ENCODE assay signal across 22 mouse cellular contexts in the genomic region with DNA sequence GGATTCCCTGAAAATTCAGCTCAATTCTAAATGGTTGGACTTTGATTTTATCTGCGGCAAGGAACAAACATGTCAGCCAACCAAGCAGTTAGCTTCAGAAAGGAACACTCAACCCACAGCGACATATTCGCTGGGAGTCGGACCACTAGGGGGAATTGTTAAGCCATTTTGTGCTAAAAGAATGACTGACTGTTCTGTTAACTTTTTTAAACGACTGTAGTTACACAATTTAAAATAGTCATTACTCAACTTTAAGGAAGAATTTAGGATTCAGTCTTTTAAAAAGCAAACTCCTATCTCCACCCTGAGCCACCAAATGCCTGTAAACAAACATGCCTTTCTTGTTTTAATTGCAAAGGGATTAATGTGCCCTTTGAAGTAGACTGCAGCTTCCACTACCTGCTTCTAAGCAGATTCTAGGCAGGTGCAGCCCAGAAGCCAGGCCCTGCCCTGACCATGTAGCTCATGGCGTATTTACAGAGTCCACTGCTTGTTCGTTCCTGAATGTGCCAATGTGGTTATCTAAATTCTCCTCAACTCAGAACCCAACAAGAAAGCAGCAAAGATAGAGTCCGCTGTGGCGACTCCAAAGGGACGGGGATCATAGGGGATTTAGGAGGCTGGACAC. TPM values are rescaled to one million over a fixed set of nuclear protein-coding genes. Genes with fewer than 3 reads are reported as not detected.
DNase-seq lines count a peak whose midpoint lies in the region; ATAC-seq and TF ChIP-seq lines count a peak whose summit lies in the region.
"Had no signal": no experiment of that assay in that cellular context is flagged by ENCODE, and none has a peak within 500 bp of the region (broad histone marks: within the 10 kb centered on the region; RNA-seq: fewer than 3 reads in every experiment).

No protein-coding gene starts in this region.

- 0 out of 2 replicates have a peak overlapping the region, but pooled peaks have one; percentile 42 for H3K27ac ChIP-seq in forebrain, embryonic 10.5 days
- no peak overlapping the region for H3K27ac ChIP-seq in forebrain, embryonic 16.5 days (ENCODE audit: low read length)
- H3K27ac ChIP-seq in lung, embryonic 14.5 days (ENCODE audit: low read depth): no peak overlapping the region
- 0 out of 2 replicates have a peak overlapping the region, but pooled peaks have one; percentile 32 for H3K27ac ChIP-seq in midbrain, postnatal 0 days (ENCODE audit: low read depth, low read length)
- H3K27ac ChIP-seq in limb, embryonic 10.5 days: no peak overlapping the region
- H3K27ac ChIP-seq: hindbrain, embryonic 14.5 days; limb, embryonic 15.5 days; stomach, embryonic 15.5 days had no signal

- ATAC-seq in forebrain, embryonic 16.5 days: no peak
- ATAC-seq in lung, embryonic 14.5 days (ENCODE audit: insufficient read depth): no peak
- 0 out of 2 replicates have a peak, but pooled peaks have one; percentile 12 for ATAC-seq in megakaryocyte-erythroid progenitor cell, adult 5-6 weeks (replicated peaks; ENCODE audit: low FRiP score, low TSS enrichment, poor library complexity, severe bottlenecking)
- no peak for ATAC-seq in midbrain, postnatal 0 days (ENCODE audit: low FRiP score)
- ATAC-seq: activated CD4-positive, CD25-positive, alpha-beta regulatory T cell, adult 4 months had no signal

- 18% methylated on average over 10 of the region's 10 CpGs for WGBS in forebrain, embryonic 10.5 days
- WGBS in forebrain, embryonic 16.5 days: 23% methylated on average over 10 of the region's 10 CpGs
- WGBS in lung, embryonic 14.5 days: 44% methylated on average over 10 of the region's 10 CpGs
- WGBS in lung, adult 2 months: 68% methylated on average over 10 of the region's 10 CpGs
- 27% methylated on average over 10 of the region's 10 CpGs for WGBS in midbrain, postnatal 0 days
- WGBS in limb, embryonic 10.5 days: 47% methylated on average over 10 of the region's 10 CpGs

- DNase-seq in forebrain, embryonic 10.5 days (ENCODE audit: extremely low spot score, low spot score): peak; percentile 32
- DNase-seq in lung, embryonic 14.5 days: peak; percentile 16
- DNase-seq in lung, adult 2 months: no peak
- DNase-seq in midbrain, postnatal 0 days (ENCODE audit: low spot score): no peak
- no peak for DNase-seq in limb, embryonic 10.5 days (ENCODE audit: low spot score)
- no peak for DNase-seq in left cerebral cortex, adult 8-10 months (ENCODE audit: low spot score in 2 of 2)
- DNase-seq: adrenal gland, postnatal 14 days; cerebellum, adult 9-11 months; gastrocnemius, postnatal 36 days; heart, postnatal 14 days; kidney, adult 11 months; kidney, postnatal 14 days; layer of hippocampus, adult 9-11 months; lung, postnatal 14 days; spleen, adult 18-20 months had no signal

- no peaks in the 10 kb centered on the region for H3K36me3 ChIP-seq in forebrain, embryonic 10.5 days (replicated peaks)
- H3K36me3 ChIP-seq in forebrain, embryonic 16.5 days (ENCODE audit: control insufficient read depth, insufficient read depth): no peaks in the 10 kb centered on the region
- no peaks in the 10 kb centered on the region for H3K36me3 ChIP-seq in lung, embryonic 14.5 days (ENCODE audit: insufficient read depth)
- no peaks in the 10 kb centered on the region for H3K36me3 ChIP-seq in midbrain, postnatal 0 days (ENCODE audit: insufficient read depth, low read length)
- H3K36me3 ChIP-seq in limb, embryonic 10.5 days: no peaks in the 10 kb centered on the region
- H3K36me3 ChIP-seq: limb, embryonic 15.5 days; stomach, embryonic 15.5 days had no signal

- no peak overlapping the region for H3K4me2 ChIP-seq in forebrain, embryonic 16.5 days (ENCODE audit: low read length)
- no peak overlapping the region for H3K4me2 ChIP-seq in lung, embryonic 14.5 days
- no peak overlapping the region for H3K4me2 ChIP-seq in midbrain, postnatal 0 days (ENCODE audit: low read depth, low read length, poor library complexity, severe bottlenecking)
- H3K4me2 ChIP-seq: heart, embryonic 11.5 days; hindbrain, embryonic 14.5 days; limb, embryonic 15.5 days; stomach, embryonic 15.5 days had no signal

- peak overlapping the region; percentile 33 for H3K4me3 ChIP-seq in forebrain, embryonic 10.5 days
- H3K4me3 ChIP-seq in forebrain, embryonic 16.5 days (replicated peaks; ENCODE audit: low read length): no peak overlapping the region
- no peak overlapping the region for H3K4me3 ChIP-seq in lung, embryonic 14.5 days (ENCODE audit: low read depth, low read length)
- no peak overlapping the region for H3K4me3 ChIP-seq in lung, adult 2 months (replicated peaks; ENCODE audit: extremely low read depth, low read depth, low read length)
- H3K4me3 ChIP-seq in midbrain, postnatal 0 days (ENCODE audit: low read depth, low read length): no peak overlapping the region
- H3K4me3 ChIP-seq in limb, embryonic 10.5 days: no peak overlapping the region
- H3K4me3 ChIP-seq: limb, embryonic 15.5 days; stomach, embryonic 15.5 days had no signal

- no peaks in the 10 kb centered on the region for H3K9me3 ChIP-seq in forebrain, embryonic 10.5 days
- no peaks in the 10 kb centered on the region for H3K9me3 ChIP-seq in forebrain, embryonic 16.5 days (ENCODE audit: control insufficient read depth, low read length)
- H3K9me3 ChIP-seq in lung, embryonic 14.5 days (ENCODE audit: low read depth, low read length): no peaks in the 10 kb centered on the region
- no peaks in the 10 kb centered on the region for H3K9me3 ChIP-seq in midbrain, postnatal 0 days (ENCODE audit: low read length)
- H3K9me3 ChIP-seq in limb, embryonic 10.5 days (replicated peaks): no peaks in the 10 kb centered on the region
- H3K9me3 ChIP-seq: limb, embryonic 15.5 days; stomach, embryonic 15.5 days had no signal

- H3K9ac ChIP-seq in forebrain, embryonic 16.5 days (replicated peaks; ENCODE audit: low read depth, low read length): no peak overlapping the region
- H3K9ac ChIP-seq in lung, embryonic 14.5 days: no peak overlapping the region
- H3K9ac ChIP-seq in midbrain, postnatal 0 days (replicated peaks; ENCODE audit: low read length, poor library complexity, severe bottlenecking): no peak overlapping the region
- H3K9ac ChIP-seq: hindbrain, embryonic 14.5 days; limb, embryonic 15.5 days; stomach, embryonic 15.5 days had no signal

- TF ChIP-seq POLR2A in lung, adult 2 months (IDR thresholded peaks at IDR 0.05; ENCODE audit: borderline replicate concordance, extremely low read depth, low read depth, low read length): no peak

- peaks cover 27% of the 10 kb centered on the region for H3K4me1 ChIP-seq in forebrain, embryonic 10.5 days
- peaks cover 16% of the 10 kb centered on the region for H3K4me1 ChIP-seq in forebrain, embryonic 16.5 days (replicated peaks; ENCODE audit: control insufficient read depth, insufficient read depth, low read length)
- H3K4me1 ChIP-seq in lung, embryonic 14.5 days (ENCODE audit: insufficient read depth): no peaks in the 10 kb centered on the region
- H3K4me1 ChIP-seq in lung, adult 2 months (ENCODE audit: control insufficient read depth, insufficient read depth, low read length): no peaks in the 10 kb centered on the region
- no peaks in the 10 kb centered on the region for H3K4me1 ChIP-seq in midbrain, postnatal 0 days (ENCODE audit: insufficient read depth, low read length)
- H3K4me1 ChIP-seq in limb, embryonic 10.5 days: no peaks in the 10 kb centered on the region
- H3K4me1 ChIP-seq: limb, embryonic 15.5 days; stomach, embryonic 15.5 days had no signal

- TF ChIP-seq CTCF in lung, embryonic 14.5 days (IDR thresholded peaks at IDR 0.05; ENCODE audit: low read depth): peak; percentile 20; the same call in 1 of the 2 replicates
- no peak for TF ChIP-seq CTCF in lung, adult 2 months (IDR thresholded peaks at IDR 0.05; ENCODE audit: insufficient read depth, low read length)
- TF ChIP-seq CTCF in midbrain, postnatal 0 days (IDR thresholded peaks at IDR 0.05): peak; percentile 57

- H3K27me3 ChIP-seq in forebrain, embryonic 10.5 days (ENCODE audit: poor library complexity, severe bottlenecking): peaks cover 83% of the 10 kb centered on the region
- peaks cover 14% of the 10 kb centered on the region for H3K27me3 ChIP-seq in forebrain, embryonic 16.5 days (replicated peaks; ENCODE audit: control insufficient read depth, insufficient read depth, low read length)
- H3K27me3 ChIP-seq in lung, embryonic 14.5 days (ENCODE audit: insufficient read depth, low read length): peaks cover 6% of the 10 kb centered on the region; the same call in 1 of the 2 replicates
- 0 out of 2 replicates have a peak, but pooled peaks cover 7% of the 10 kb centered on the region for H3K27me3 ChIP-seq in midbrain, postnatal 0 days (ENCODE audit: insufficient read depth, low read length)
- H3K27me3 ChIP-seq in limb, embryonic 10.5 days (ENCODE audit: low read depth, poor library complexity, severe bottlenecking): peaks cover 43% of the 10 kb centered on the region
- H3K27me3 ChIP-seq: stomach, embryonic 15.5 days had no signal

RNA-seq across cellular contexts. Expression of gene Sox21, which starts 43.7 kb away (rescaled TPM):
- 7.9 and 8.7 TPM in 2 replicates for polyA plus RNA-seq in forebrain, embryonic 10.5 days (2016; fragmentation: Nextera tagmentation; extraction: Ambion mirVana)
- 4.8 and 5.9 TPM in 2 replicates for polyA plus RNA-seq in forebrain, embryonic 16.5 days (2015; fragmentation: Nextera tagmentation; extraction: Ambion mirVana)
- polyA plus RNA-seq in lung, embryonic 14.5 days (2014; fragmentation: Nextera tagmentation; extraction: Ambion mirVana): 1.2 and 1.4 TPM in 2 replicates
- polyA plus RNA-seq in lung, adult 2 months (2012; rRNA removed): 0.87 and 1.5 TPM in 2 replicates
- total RNA-seq in megakaryocyte-erythroid progenitor cell, adult 5-6 weeks (2014; fragmentation: Nextera tagmentation): not detected in 2 replicates
- not detected in 2 replicates for total RNA-seq in megakaryocyte-erythroid progenitor cell, adult 5-6 weeks (2017)
- total RNA-seq in midbrain, postnatal 0 days (2014; rRNA removed): 27.8 and 37.9 TPM in 2 replicates
- polyA plus RNA-seq in midbrain, postnatal 0 days (2015; fragmentation: Nextera tagmentation; extraction: Ambion mirVana): 6.4 and 7.4 TPM in 2 replicates
- polyA plus RNA-seq in limb, embryonic 10.5 days (2016; fragmentation: Nextera tagmentation; extraction: Ambion mirVana): 0.08 and 0.13 TPM in 2 replicates
- total RNA-seq in left cerebral cortex, adult 8-10 months (2022): 1 to 10 TPM; 7.0 to 8.6 (median 8.0) TPM
- total RNA-seq: adrenal gland, postnatal 14 days; gastrocnemius, postnatal 36 days had no signal
- polyA plus RNA-seq: activated CD4-positive, CD25-positive, alpha-beta regulatory T cell, adult 4 months had no signal

RNA-seq across cellular contexts. Expression of gene Gpr180, which starts 56.2 kb away (rescaled TPM):
- 36.8 and 37.7 TPM in 2 replicates for polyA plus RNA-seq in forebrain, embryonic 10.5 days (2016; fragmentation: Nextera tagmentation; extraction: Ambion mirVana)
- 32.7 and 33.5 TPM in 2 replicates for polyA plus RNA-seq in forebrain, embryonic 16.5 days (2015; fragmentation: Nextera tagmentation; extraction: Ambion mirVana)
- polyA plus RNA-seq in lung, embryonic 14.5 days (2014; fragmentation: Nextera tagmentation; extraction: Ambion mirVana): 64.2 and 66.8 TPM in 2 replicates
- 25.1 and 26.1 TPM in 2 replicates for polyA plus RNA-seq in lung, adult 2 months (2012; rRNA removed)
- total RNA-seq in megakaryocyte-erythroid progenitor cell, adult 5-6 weeks (2014; fragmentation: Nextera tagmentation): 11.2 and 11.7 TPM in 2 replicates
- total RNA-seq in megakaryocyte-erythroid progenitor cell, adult 5-6 weeks (2017): 8.6 and 10.7 TPM in 2 replicates
- total RNA-seq in midbrain, postnatal 0 days (2014; rRNA removed): 43.7 and 62.3 TPM in 2 replicates
- 49.3 and 51.6 TPM in 2 replicates for polyA plus RNA-seq in midbrain, postnatal 0 days (2015; fragmentation: Nextera tagmentation; extraction: Ambion mirVana)
- 43.0 and 49.6 TPM in 2 replicates for polyA plus RNA-seq in limb, embryonic 10.5 days (2016; fragmentation: Nextera tagmentation; extraction: Ambion mirVana)
- total RNA-seq in left cerebral cortex, adult 8-10 months (2022): 10 to 100 TPM; 26.0 to 30.7 (median 27.3) TPM

Comparison
In these comparisons a context has a peak if more than half of its experiments do, and no peak if none do; other contexts are left out.
1. DNase-seq: peak in forebrain, embryonic 10.5 days (single experiment) and lung, embryonic 14.5 days (single experiment); none in lung, adult 2 months (single experiment), midbrain, postnatal 0 days (single experiment), limb, embryonic 10.5 days (single experiment) and left cerebral cortex, adult 8-10 months (0 of 2).
2. H3K27ac ChIP-seq: peak in forebrain, embryonic 10.5 days (single experiment) and midbrain, postnatal 0 days (single experiment); none in forebrain, embryonic 16.5 days (single experiment), lung, embryonic 14.5 days (single experiment) and limb, embryonic 10.5 days (single experiment).